Mouse (Mus musculus) liver, embryonic 12.5 days (tissue): ENCODE measurements around the gene P2rx1. TPM values are rescaled to one million over a fixed set of nuclear protein-coding genes. Genes with fewer than 3 reads are reported as not detected.
A peak's percentile ranks its signal among the peaks of the same experiment; 100 is the strongest.

Source experiments
- ATAC-seq: fragments of 200-750 bp; cut with Nextera tagmentation; 2 replicates; pipeline ENCODE4 v1.8.0; 2017; ENCODE audit warnings: moderate number of reproducible peaks, mild to moderate bottlenecking, moderate library complexity
- H3K27ac ChIP-seq: fragments of 300-500 bp; sonication (generic); 2 replicates; pipeline ENCODE4 v1.5.1; 2016; ENCODE audit warnings: mild to moderate bottlenecking
- H3K27me3 ChIP-seq: fragments of 300-500 bp; sonication (generic); replicated peaks from 2 replicates; pipeline ENCODE4 v1.6.1; 2016; ENCODE audit warnings: mild to moderate bottlenecking, moderate library complexity
- H3K36me3 ChIP-seq: fragments of 300-500 bp; sonication (generic); 2 replicates; pipeline ENCODE4 v1.6.1; 2016; ENCODE audit warnings: mild to moderate bottlenecking, moderate library complexity
- H3K4me1 ChIP-seq: fragments of 300-500 bp; sonication (generic); 2 replicates; pipeline ENCODE4 v1.6.1; 2016
- H3K4me2 ChIP-seq: fragments of 300-500 bp; sonication (generic); 2 replicates; pipeline ENCODE4 v1.6.1; 2016; ENCODE audit warnings: mild to moderate bottlenecking, moderate library complexity
- H3K4me3 ChIP-seq: fragments of 300-500 bp; sonication (generic); 2 replicates; pipeline ENCODE4 v1.5.1; 2016; ENCODE audit warnings: mild to moderate bottlenecking, moderate library complexity
- H3K9ac ChIP-seq: fragments of 300-500 bp; sonication (generic); 2 replicates; pipeline ENCODE4 v1.6.1; 2016; ENCODE audit warnings: mild to moderate bottlenecking, moderate library complexity
- H3K9me3 ChIP-seq: fragments of 300-500 bp; sonication (generic); replicated peaks from 2 replicates; pipeline ENCODE4 v1.6.1; 2016; ENCODE audit warnings: mild to moderate bottlenecking, moderate library complexity
- WGBS: fragments of 180-500 bp; shearing (Covaris S2); methylation state at CpG from one replicate; pipeline ENCODE4 v1.1.7; 2016; ENCODE audit not compliant: insufficient replicate concordance; 5-methylcytosine and 5-hydroxymethylcytosine counted together
- microRNA-seq: library from miRNA; unstranded; fragments of <30 nt; microRNA quantifications from one replicate; pipeline ENCODE4, GENCODE M21; 2017
- polyA plus RNA-seq: library from polyadenylated mRNA; unstranded; fragments of >200 nt; fragmentation: Nextera tagmentation; extraction: Ambion mirVana; gene quantifications from 2 replicates; pipeline ENCODE4 v1.2.1, GENCODE M21; 2016

P2rx1 gene
- polyA plus RNA-seq, 1 experiment from 2014 or later, result 15.0 TPM

GRCm38 (mm10) chr11:73052795-73053194, 53.9 kb downstream of the P2rx1 start:
- Histone ChIP-seq H3K27ac (no peak overlapping the region), H3K36me3 (peaks cover 78% of the 10 kb centered on the region), H3K4me1 (peaks cover 42% of the 10 kb centered on the region), H3K9ac (no peak overlapping the region), H3K9me3 (no peaks in the 10 kb centered on the region), H3K4me3 (no peak overlapping the region), H3K27me3 (no peaks in the 10 kb centered on the region), H3K4me2 (no peak overlapping the region)
- ATAC-seq, result no peak
- 49% methylated on average over 1 of the region's 1 CpGs for WGBS

- WGBS, result 36% methylated on average over 5 of the region's 5 CpGs
- H3K9ac ChIP-seq, result no peak overlapping the region; the same call in 1 of the 2 replicates
- H3K27me3 ChIP-seq, result no peaks in the 10 kb centered on the region
- H3K4me1 ChIP-seq, result peaks cover 35% of the 10 kb centered on the region
- no peak overlapping the region for H3K4me3 ChIP-seq
- H3K27ac ChIP-seq, result no peak overlapping the region
- no peaks in the 10 kb centered on the region for H3K9me3 ChIP-seq
- ATAC-seq, result 0 out of 2 replicates have a peak, but pooled peaks have one; percentile 37
- peak overlapping the region; percentile 37 for H3K4me2 ChIP-seq
- H3K36me3 ChIP-seq, result peaks cover 92% of the 10 kb centered on the region
Observed at GRCm38 (mm10) chr11:73057701-73058100, 58.8 kb downstream of the P2rx1 start.

GRCm38 (mm10) chr11:73059630-73060029, 60.7 kb downstream of the P2rx1 start:
- H3K27me3 ChIP-seq, result no peaks in the 10 kb centered on the region
- no peaks in the 10 kb centered on the region for H3K9me3 ChIP-seq
- H3K36me3 ChIP-seq, result peaks cover 83% of the 10 kb centered on the region
- no peak for ATAC-seq
- peaks cover 34% of the 10 kb centered on the region for H3K4me1 ChIP-seq
- no peak overlapping the region for H3K9ac ChIP-seq
- no peak overlapping the region for H3K27ac ChIP-seq
- H3K4me2 ChIP-seq, result no peak overlapping the region
- no peak overlapping the region for H3K4me3 ChIP-seq
- WGBS, result 79% methylated on average over 3 of the region's 3 CpGs

- Histone ChIP-seq H3K4me3 (no peak overlapping the region), H3K27ac (no peak overlapping the region), H3K9ac (no peak overlapping the region), H3K4me1 (peaks cover 26% of the 10 kb centered on the region), H3K27me3 (no peaks in the 10 kb centered on the region), H3K9me3 (no peaks in the 10 kb centered on the region), H3K36me3 (peaks cover 76% of the 10 kb centered on the region), H3K4me2 (no peak overlapping the region)
- no peak for ATAC-seq
- 91% methylated on average over 3 of the region's 3 CpGs for WGBS
Observed at GRCm38 (mm10) chr11:73061413-73061812, 62.5 kb downstream of the P2rx1 start.

Small RNAs within 50 kb of the gene (microRNA-seq; reads per million reads assigned to microRNA genes)
- not detected for gene Gm44467

Other genes with a start within 250 kb of the P2rx1 start
- 4.9 and 5.0 TPM in 2 replicates for gene Cyb5d2, start 203.0 kb upstream of the P2rx1 start, polyA plus RNA-seq
- gene Zzef1, start 202.9 kb upstream of the P2rx1 start, polyA plus RNA-seq, result 5.6 and 6.6 TPM in 2 replicates
- gene Atp2a3, start 37.9 kb upstream of the P2rx1 start, polyA plus RNA-seq, result 17.5 and 18.9 TPM in 2 replicates
- 1.8 and 1.9 TPM in 2 replicates for gene Camkk1, start 19.9 kb downstream of the P2rx1 start, polyA plus RNA-seq
- gene Ncbp3, start 48.7 kb downstream of the P2rx1 start, polyA plus RNA-seq, result 7.5 and 7.9 TPM in 2 replicates
- 0.14 and 0.19 TPM in 2 replicates for gene Itgae, start 91.5 kb downstream of the P2rx1 start, polyA plus RNA-seq
- 18.4 and 18.5 TPM in 2 replicates for gene Haspin, start 139.2 kb downstream of the P2rx1 start, polyA plus RNA-seq
- 0.32 and 0.54 TPM in 2 replicates for gene P2rx5, start 161.3 kb downstream of the P2rx1 start, polyA plus RNA-seq
- gene Emc6, start 177.9 kb downstream of the P2rx1 start, polyA plus RNA-seq, result 108 and 110 TPM in 2 replicates
- 44.2 and 44.5 TPM in 2 replicates for gene Tax1bp3, start 178.0 kb downstream of the P2rx1 start, polyA plus RNA-seq
- 7.5 and 8.2 TPM in 2 replicates for gene Ctns, start 199.9 kb downstream of the P2rx1 start, polyA plus RNA-seq
- gene Shpk, start 200.4 kb downstream of the P2rx1 start, polyA plus RNA-seq, result 2.1 and 2.3 TPM in 2 replicates
- gene Trpv1, start 235.2 kb downstream of the P2rx1 start, polyA plus RNA-seq, result not detected in 2 replicates